Mouse (Mus musculus) olfactory bulb, adult 2 months (tissue): ENCODE data around the gene Gabpa. TPM values are rescaled to one million over a fixed set of nuclear protein-coding genes. Genes with fewer than 3 reads are reported as not detected.

Experiments
- H3K27ac ChIP-seq: fragments of 200-500 bp; 2 replicates; pipeline ENCODE4 v1.5.1; 2012; ENCODE audit warnings: low read depth, low read length; ENCODE audit not compliant: insufficient read depth
- H3K4me1 ChIP-seq: fragments of 200-500 bp; 2 replicates; pipeline ENCODE4 v1.6.1; 2012; ENCODE audit warnings: low read length; ENCODE audit not compliant: control insufficient read depth, insufficient read depth
- H3K4me3 ChIP-seq: fragments of 200-500 bp; 2 replicates; pipeline ENCODE4 v1.5.1; 2012; ENCODE audit warnings: mild to moderate bottlenecking, low read depth, low read length, moderate library complexity; ENCODE audit not compliant: insufficient read depth
- CTCF ChIP-seq: fragments of 200-500 bp; IDR thresholded peaks from 2 replicates; pipeline ENCODE4 v1.5.1; 2012; ENCODE audit warnings: low read depth, mild to moderate bottlenecking, low read length, moderate library complexity; ENCODE audit not compliant: insufficient read depth
- POLR2A ChIP-seq: fragments of 200-500 bp; IDR thresholded peaks from 2 replicates; pipeline ENCODE4 v1.6.1; 2012; ENCODE audit warnings: mild to moderate bottlenecking, low read depth, low read length, moderate library complexity; ENCODE audit not compliant: insufficient read depth
- WGBS: fragments of 180-500 bp; shearing (Covaris S2); methylation state at CpG from one replicate; pipeline ENCODE4 v1.1.7; 2018; 5-methylcytosine and 5-hydroxymethylcytosine counted together
- polyA plus RNA-seq: library from polyadenylated mRNA; stranded (reverse); fragments of >200 nt; gene quantifications from 2 replicates; pipeline ENCODE4 v1.2.4, GENCODE M21; 2012; ENCODE audit warnings: low replicate concordance; ENCODE audit not compliant: missing spikeins, insufficient read depth, insufficient read length

Gabpa gene
- polyA plus RNA-seq, 1 experiment, result 390 TPM

GRCm38 (mm10) chr16:84881168-84881567 is 46.4 kb downstream of the Gabpa start:
- WGBS, result 93% methylated on average over 9 of the region's 9 CpGs
- TF ChIP-seq POLR2A (no peak), CTCF (no peak)

DNA sequence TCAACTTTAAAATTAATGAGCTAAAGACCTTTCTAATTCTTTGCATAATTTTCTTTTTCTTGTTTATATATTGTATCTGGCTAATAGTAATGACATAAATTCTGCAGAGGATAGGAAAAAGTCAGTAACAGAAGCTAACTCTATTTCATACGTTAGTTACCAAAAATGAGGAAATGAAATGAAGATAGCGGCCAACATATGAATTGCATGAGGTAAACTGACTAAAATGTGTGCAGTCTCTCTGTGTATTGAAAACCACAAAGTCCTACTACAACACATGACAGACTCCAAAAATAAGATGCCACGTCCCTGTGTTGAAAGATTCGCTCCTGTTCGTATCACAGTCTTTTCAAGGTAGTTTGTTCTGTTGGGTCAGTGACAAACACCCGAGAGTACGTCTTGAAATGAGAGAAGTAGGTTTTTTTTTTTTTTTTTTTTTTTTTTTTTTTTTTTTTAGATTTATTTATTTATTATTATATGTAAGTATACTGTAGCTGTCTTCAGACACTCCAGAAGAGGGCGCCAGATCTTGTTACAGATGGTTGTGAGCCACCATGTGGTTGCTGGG is 47.1 kb downstream of the Gabpa start:
- H3K4me1 ChIP-seq, result no peaks in the 10 kb centered on the region

More at GRCm38 (mm10) chr16:84881168-84881567, 46.4 kb downstream of the Gabpa start:
- Histone ChIP-seq H3K27ac (no peak overlapping the region), H3K4me1 (0 out of 2 replicates have a peak, but pooled peaks cover 1% of the 10 kb centered on the region), H3K4me3 (no peak overlapping the region)

DNA sequence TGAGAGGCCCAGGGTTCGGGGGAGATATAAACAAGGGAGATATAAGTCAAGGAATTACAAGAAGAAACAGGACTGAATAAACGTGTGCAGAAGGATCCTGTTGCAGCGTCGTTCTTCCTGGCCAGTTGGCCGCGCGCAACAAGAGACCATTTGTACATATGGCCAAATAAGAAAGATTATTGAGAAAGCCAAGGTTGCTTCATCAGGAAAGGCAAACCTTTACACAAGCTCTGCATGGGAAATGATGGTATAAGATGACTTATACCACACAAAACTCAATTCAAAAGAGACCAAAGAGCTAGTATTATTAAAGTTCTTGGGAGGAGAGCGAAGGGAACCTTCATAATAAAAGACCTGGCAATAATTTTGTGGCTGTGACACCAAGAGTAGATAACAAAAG is 49.8 kb downstream of the Gabpa start:
- TF ChIP-seq CTCF (no peak), POLR2A (no peak)
- H3K4me1 ChIP-seq, result no peaks in the 10 kb centered on the region
- WGBS, result 88% methylated on average over 8 of the region's 8 CpGs
- no peak overlapping the region for H3K27ac ChIP-seq
- H3K4me3 ChIP-seq, result no peak overlapping the region

More for the DNA sequence above, 47.1 kb downstream of the Gabpa start:
- 92% methylated on average over 8 of the region's 8 CpGs for WGBS
- no peak overlapping the region for H3K27ac ChIP-seq
- no peak overlapping the region for H3K4me3 ChIP-seq
- TF ChIP-seq CTCF (no peak), POLR2A (no peak)

DNA sequence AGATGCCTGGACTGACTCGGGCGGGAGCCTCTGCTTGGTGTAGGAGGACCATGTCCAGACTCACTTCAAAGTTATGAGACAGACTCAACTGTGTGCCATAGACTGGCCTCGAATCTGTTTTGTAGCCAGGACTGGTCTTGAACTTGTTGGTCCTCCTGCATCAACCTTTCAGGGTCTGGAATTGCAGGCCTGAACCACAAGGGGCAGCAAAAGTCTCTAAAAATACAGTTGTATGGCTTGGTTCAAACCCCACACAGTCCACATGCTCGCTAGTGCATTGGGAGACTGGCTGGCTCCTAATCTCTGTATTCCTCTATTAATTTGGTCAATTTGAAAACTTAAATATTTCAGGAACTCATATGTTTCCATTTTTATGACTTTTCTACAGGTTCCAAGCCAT is 68.3 kb downstream of the Gabpa start:
- Histone ChIP-seq H3K27ac (no peak overlapping the region), H3K4me3 (no peak overlapping the region), H3K4me1 (no peaks in the 10 kb centered on the region)
- TF ChIP-seq POLR2A (no peak), CTCF (no peak)
- 96% methylated on average over 4 of the region's 4 CpGs for WGBS

- no peak overlapping the region for H3K4me3 ChIP-seq
- TF ChIP-seq POLR2A (no peak), CTCF (no peak)
- 93% methylated on average over 8 of the region's 8 CpGs for WGBS
- no peak overlapping the region for H3K27ac ChIP-seq
- no peaks in the 10 kb centered on the region for H3K4me1 ChIP-seq
Measured at GRCm38 (mm10) chr16:84911477-84912165, 76.9 kb downstream of the Gabpa start.

Other genes with a start within 250 kb of the Gabpa start
- not detected in 2 replicates for gene Mrpl39, start 99.2 kb upstream of the Gabpa start, polyA plus RNA-seq
- not detected in 2 replicates for gene Jam2, start 60.8 kb upstream of the Gabpa start, polyA plus RNA-seq
- gene Atp5j, start 700 bp downstream of the Gabpa start, polyA plus RNA-seq, result not detected in 2 replicates